Mouse (Mus musculus) midbrain, embryonic 12.5 days (tissue): ENCODE measurements around the gene Slc1a6. TPM values are rescaled to one million over a fixed set of nuclear protein-coding genes. Genes with fewer than 3 reads are reported as not detected.
A peak's percentile ranks its signal among the peaks of the same experiment; 100 is the strongest.
"Not testable (repeated sequence)": the region's sequence is repeated elsewhere in the genome, so short reads cannot be mapped to it uniquely, and the experiment has no call there.

Experiments
- ATAC-seq: fragments of 200-750 bp; cut with Nextera tagmentation; 2 replicates; pipeline ENCODE4 v1.8.0; 2017; ENCODE audit warnings: low read depth, moderate TSS enrichment, moderate library complexity; ENCODE audit not compliant: low FRiP score
- H3K27ac ChIP-seq: fragments of 300-500 bp; sonication (generic); replicated peaks from 2 replicates; pipeline ENCODE4 v1.5.1; 2016; ENCODE audit warnings: mild to moderate bottlenecking
- H3K27me3 ChIP-seq: fragments of 300-500 bp; sonication (generic); 2 replicates; pipeline ENCODE4 v1.6.1; 2016; ENCODE audit warnings: mild to moderate bottlenecking
- H3K36me3 ChIP-seq: fragments of 300-500 bp; sonication (generic); 2 replicates; pipeline ENCODE4 v1.6.1; 2016
- H3K4me1 ChIP-seq: fragments of 300-500 bp; sonication (generic); 2 replicates; pipeline ENCODE4 v1.6.1; 2016
- H3K4me2 ChIP-seq: fragments of 300-500 bp; sonication (generic); replicated peaks from 2 replicates; pipeline ENCODE4 v1.6.1; 2016; ENCODE audit warnings: mild to moderate bottlenecking, moderate library complexity
- H3K4me3 ChIP-seq: fragments of 300-500 bp; sonication (generic); 2 replicates; pipeline ENCODE4 v1.5.1; 2016; ENCODE audit warnings: mild to moderate bottlenecking
- H3K9ac ChIP-seq: fragments of 300-500 bp; sonication (generic); replicated peaks from 2 replicates; pipeline ENCODE4 v1.6.1; 2016; ENCODE audit warnings: mild to moderate bottlenecking, moderate library complexity
- H3K9me3 ChIP-seq: fragments of 300-500 bp; sonication (generic); 2 replicates; pipeline ENCODE4 v1.6.1; 2016; ENCODE audit warnings: mild to moderate bottlenecking
- WGBS: fragments of 180-500 bp; shearing (Covaris S2); methylation state at CpG from one replicate; pipeline ENCODE4 v1.1.7; 2016; 5-methylcytosine and 5-hydroxymethylcytosine counted together
- polyA plus RNA-seq: library from polyadenylated mRNA; unstranded; fragments of >200 nt; fragmentation: Nextera tagmentation; extraction: Ambion mirVana; gene quantifications from 2 replicates; pipeline ENCODE4 v1.2.1, GENCODE M21; 2016

The Slc1a6 gene
- polyA plus RNA-seq, 1 experiment from 2014 or later: 1.8 TPM

GRCm38 (mm10) chr10:78779527-78779926 is 769 bp upstream of the Slc1a6 start:
- Histone ChIP-seq H3K4me1 (peaks cover 7% of the 10 kb centered on the region; the same call in 1 of the 2 replicates), H3K9ac (no peak overlapping the region), H3K27me3 (peaks cover 14% of the 10 kb centered on the region), H3K36me3 (no peaks in the 10 kb centered on the region), H3K9me3 (no peaks in the 10 kb centered on the region), H3K4me2 (peak overlapping the region; percentile 98), H3K27ac (no peak overlapping the region), H3K4me3 (peak overlapping the region; percentile 68)
- ATAC-seq: no peak
- 66% methylated on average over 9 of the region's 9 CpGs for WGBS

DNA sequence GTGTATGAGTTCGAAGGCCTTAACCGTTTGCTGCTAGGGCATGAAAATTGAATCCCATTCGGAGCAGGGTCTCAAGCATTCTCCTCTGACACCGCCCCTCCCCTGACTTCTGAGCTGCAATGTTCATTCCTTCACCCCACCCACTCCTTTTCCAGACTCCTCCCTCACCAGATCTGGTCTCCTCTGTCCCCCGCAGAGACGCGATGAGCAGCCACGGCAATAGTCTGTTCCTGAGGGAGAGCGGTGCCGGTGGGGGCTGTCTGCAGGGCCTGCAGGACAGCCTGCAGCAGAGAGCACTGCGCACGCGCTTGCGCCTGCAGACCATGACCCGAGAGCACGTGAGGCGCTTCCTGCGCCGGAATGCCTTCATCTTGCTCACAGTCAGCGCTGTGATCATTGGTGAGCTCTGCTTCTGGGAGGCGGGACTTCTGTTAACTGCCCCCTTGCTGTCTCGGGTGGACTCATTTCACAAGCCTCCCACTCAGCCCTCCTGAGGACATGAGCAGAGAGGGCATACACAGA is 7.3 kb downstream of the Slc1a6 start:
- peaks cover 8% of the 10 kb centered on the region for H3K4me1 ChIP-seq
- H3K36me3 ChIP-seq: no peaks in the 10 kb centered on the region
- peak overlapping the region; percentile 64 for H3K4me2 ChIP-seq
- peak; percentile 93 for ATAC-seq
- H3K4me3 ChIP-seq: peak overlapping the region; percentile 49
- H3K9ac ChIP-seq: peak overlapping the region; percentile 62
- WGBS: 8% methylated on average over 22 of the region's 22 CpGs
- H3K27ac ChIP-seq: peak overlapping the region; percentile 77
- no peaks in the 10 kb centered on the region; the same call in 1 of the 2 replicates for H3K27me3 ChIP-seq
- H3K9me3 ChIP-seq: no peaks in the 10 kb centered on the region

DNA sequence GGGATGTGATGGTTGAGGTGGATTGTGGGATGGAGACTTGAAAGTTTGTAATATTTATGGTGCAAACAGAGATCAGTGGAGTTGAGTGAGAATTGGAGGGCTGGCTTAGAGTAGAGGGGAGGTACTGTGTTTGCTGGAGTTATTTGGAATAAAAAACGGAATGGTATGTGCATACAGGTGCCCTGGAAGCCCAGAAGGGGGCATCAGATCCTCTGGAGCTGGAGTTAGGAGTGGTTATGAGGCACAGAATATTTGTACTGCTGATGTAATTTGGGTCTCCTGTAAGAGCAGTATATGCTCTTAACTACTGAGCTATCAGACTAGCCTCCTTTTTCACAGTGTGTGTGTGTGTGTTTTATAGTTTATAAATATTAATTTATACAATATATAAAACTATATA is 10.3 kb downstream of the Slc1a6 start:
- Histone ChIP-seq H3K27ac (no peak overlapping the region), H3K4me3 (no peak overlapping the region), H3K4me2 (no peak overlapping the region), H3K4me1 (peaks cover 8% of the 10 kb centered on the region), H3K36me3 (no peaks in the 10 kb centered on the region), H3K27me3 (no peaks in the 10 kb centered on the region; the same call in 1 of the 2 replicates), H3K9me3 (no peaks in the 10 kb centered on the region), H3K9ac (no peak overlapping the region)
- ATAC-seq: no peak
- WGBS: 40% methylated on average over 1 of the region's 1 CpGs

- ATAC-seq: no peak
- no peak overlapping the region for H3K9ac ChIP-seq
- no peak overlapping the region for H3K27ac ChIP-seq
- H3K4me2 ChIP-seq: no peak overlapping the region
- 87% methylated on average over 2 of the region's 2 CpGs for WGBS
- H3K4me3 ChIP-seq: no peak overlapping the region
- no peaks in the 10 kb centered on the region for H3K9me3 ChIP-seq
- no peaks in the 10 kb centered on the region for H3K36me3 ChIP-seq
- H3K27me3 ChIP-seq: no peaks in the 10 kb centered on the region
- no peaks in the 10 kb centered on the region for H3K4me1 ChIP-seq
Observed at GRCm38 (mm10) chr10:78801449-78801848, 21.2 kb downstream of the Slc1a6 start.

- H3K4me3 ChIP-seq: no peak overlapping the region
- no peaks in the 10 kb centered on the region for H3K27me3 ChIP-seq
- WGBS: 50% methylated on average over 6 of the region's 6 CpGs
- H3K27ac ChIP-seq: no peak overlapping the region
- H3K9ac ChIP-seq: no peak overlapping the region
- no peaks in the 10 kb centered on the region for H3K4me1 ChIP-seq
- ATAC-seq: peak; percentile 95
- no peaks in the 10 kb centered on the region for H3K9me3 ChIP-seq
- H3K36me3 ChIP-seq: no peaks in the 10 kb centered on the region
- no peak overlapping the region for H3K4me2 ChIP-seq
Observed at GRCm38 (mm10) chr10:78812358-78813060, 32.2 kb downstream of the Slc1a6 start.

DNA sequence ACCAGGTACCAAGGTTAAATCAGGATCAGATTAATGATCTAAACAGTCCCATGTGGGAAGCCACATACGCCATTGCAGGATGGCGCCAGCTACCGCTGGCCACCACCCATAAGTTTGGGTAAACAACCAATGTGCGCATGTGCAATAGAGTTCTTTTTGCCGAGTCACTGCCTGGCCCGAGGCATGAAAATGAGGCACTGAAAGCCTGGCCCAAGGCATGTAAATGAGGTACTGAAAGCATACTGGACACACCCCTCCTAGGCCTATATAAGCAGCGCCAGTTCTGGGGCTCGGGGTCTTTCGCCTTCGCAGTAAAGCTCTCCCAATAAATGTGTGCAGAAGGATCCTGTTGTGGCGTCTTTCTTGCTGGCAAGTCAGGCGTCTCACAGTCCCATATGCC is 60.2 kb downstream of the Slc1a6 start:
- H3K4me3 ChIP-seq, H3K4me2 ChIP-seq, H3K9me3 ChIP-seq, H3K36me3 ChIP-seq, ATAC-seq, H3K9ac ChIP-seq, H3K27ac ChIP-seq, H3K27me3 ChIP-seq, H3K4me1 ChIP-seq: not testable (repeated sequence)
- WGBS: 89% methylated on average over 12 of the region's 12 CpGs

DNA sequence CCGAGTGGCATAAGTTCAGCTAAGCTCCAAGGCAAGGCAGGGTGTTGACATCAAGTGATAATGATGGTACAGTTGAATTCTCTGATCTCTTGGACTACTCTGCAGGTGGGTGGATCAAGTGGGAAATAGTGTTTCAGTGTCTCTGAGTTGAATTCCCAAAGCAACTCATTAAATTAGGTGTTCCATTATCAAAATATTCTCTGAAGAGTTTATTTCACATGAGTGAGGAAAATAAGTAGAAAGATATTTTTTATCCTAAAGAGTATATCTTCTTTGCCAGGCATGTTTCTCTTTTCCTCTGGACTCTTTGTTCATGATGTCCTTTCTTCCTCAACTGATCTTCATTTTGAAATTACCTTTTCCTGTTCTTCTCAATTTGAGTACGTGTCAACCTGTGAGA is 71.8 kb downstream of the Slc1a6 start, which contains the start of gene Olfr1356:
Gene Olfr1356 (minus strand): TSS at position 101 of the 400 bp plus-strand sequence.
- Histone ChIP-seq H3K4me1 (no peaks in the 10 kb centered on the region), H3K9ac (no peak within 1 kb of the TSS), H3K4me3 (no peak within 1 kb of the TSS), H3K27ac (no peak within 1 kb of the TSS), H3K4me2 (no peak within 1 kb of the TSS), H3K27me3 (no peaks in the 10 kb centered on the region), H3K9me3 (no peaks in the 10 kb centered on the region), H3K36me3 (no peaks in the 10 kb centered on the region)
- ATAC-seq: no peak
- 84% methylated on average over 2 of the region's 2 CpGs for whole genome bisulfite sequencing

Other genes starting within 250 kb of the Slc1a6 start
- 37.5 and 43.6 TPM in 2 replicates for gene Ilvbl, start 206.2 kb upstream of the Slc1a6 start, polyA plus RNA-seq
- gene Syde1, start 188.5 kb upstream of the Slc1a6 start, polyA plus RNA-seq: 7.4 and 8.8 TPM in 2 replicates
- not detected in 2 replicates for gene Olfr1357, start 162.4 kb upstream of the Slc1a6 start, polyA plus RNA-seq
- not detected in 2 replicates for gene Casp14, start 62.2 kb upstream of the Slc1a6 start, polyA plus RNA-seq
- gene Ccdc105, start 27.4 kb upstream of the Slc1a6 start, polyA plus RNA-seq: 0.17 TPM in 2 replicates
- not detected in 2 replicates for gene Olfr1356, start 71.7 kb downstream of the Slc1a6 start, polyA plus RNA-seq
- gene Olfr1355, start 95.0 kb downstream of the Slc1a6 start, polyA plus RNA-seq: not detected in 2 replicates
- not detected in 2 replicates for gene Olfr1354, start 132.7 kb downstream of the Slc1a6 start, polyA plus RNA-seq
- gene Olfr8, start 170.1 kb downstream of the Slc1a6 start, polyA plus RNA-seq: not detected in 2 replicates
- gene Olfr1353, start 182.8 kb downstream of the Slc1a6 start, polyA plus RNA-seq: not detected in 2 replicates
- gene Olfr1352, start 200.6 kb downstream of the Slc1a6 start, polyA plus RNA-seq: not detected in 2 replicates
- gene Olfr1351, start 232.0 kb downstream of the Slc1a6 start, polyA plus RNA-seq: not detected in 2 replicates
- gene Olfr57, start 248.2 kb downstream of the Slc1a6 start, polyA plus RNA-seq: 0.27 and 0.28 TPM in 2 replicates